ENCODE assay signal across 8 mouse cellular contexts in genomic region chr8:105298351-105299252, GRCm38 (mm10). TPM values are rescaled to one million over a fixed set of nuclear protein-coding genes. Genes with fewer than 3 reads are reported as not detected.
DNase-seq lines count a peak whose midpoint lies in the region; ATAC-seq lines count a peak whose summit lies in the region.

No protein-coding gene starts in this region.

- ATAC-seq in forebrain, embryonic 13.5 days: no peak
- 0 out of 2 replicates have a peak, but pooled peaks have one; percentile 8 for ATAC-seq in liver, embryonic 12.5 days
- no peak for ATAC-seq in CD4-positive, CD25-positive, alpha-beta regulatory T cell, adult 4 months
- no peak for ATAC-seq in activated CD4-positive, CD25-positive, alpha-beta regulatory T cell, adult 4 months

- H3K36me3 ChIP-seq in forebrain, embryonic 13.5 days (ENCODE audit: poor library complexity, severe bottlenecking): peaks cover 50% of the 10 kb centered on the region
- H3K36me3 ChIP-seq in liver, embryonic 12.5 days: peaks cover 55% of the 10 kb centered on the region

- H3K4me3 ChIP-seq in forebrain, embryonic 13.5 days: peak overlapping the region; percentile 100
- peak overlapping the region; percentile 97 for H3K4me3 ChIP-seq in liver, embryonic 12.5 days

- peak overlapping the region; percentile 96 for H3K9ac ChIP-seq in forebrain, embryonic 13.5 days
- peak overlapping the region; percentile 97 for H3K9ac ChIP-seq in liver, embryonic 12.5 days

- no peaks in the 10 kb centered on the region for H3K27me3 ChIP-seq in forebrain, embryonic 13.5 days
- H3K27me3 ChIP-seq in liver, embryonic 12.5 days (replicated peaks): no peaks in the 10 kb centered on the region

- DNase-seq in cerebellum, adult 9-11 months: peak; percentile 51
- DNase-seq in cerebellum, adult 9-10 months: no peak
- DNase-seq in 416B (ENCODE audit: low read depth): peak; percentile 30
- DNase-seq in thymus, postnatal 14 days: peak; percentile 73

- no peaks in the 10 kb centered on the region for H3K9me3 ChIP-seq in forebrain, embryonic 13.5 days (replicated peaks)
- H3K9me3 ChIP-seq in liver, embryonic 12.5 days (replicated peaks): no peaks in the 10 kb centered on the region

- WGBS in forebrain, embryonic 13.5 days: 68% methylated on average over 18 of the region's 18 CpGs
- 22% methylated on average over 18 of the region's 18 CpGs for WGBS in liver, embryonic 12.5 days (ENCODE audit: insufficient replicate concordance)

- H3K27ac ChIP-seq in forebrain, embryonic 13.5 days: no peak overlapping the region
- peak overlapping the region; percentile 93 for H3K27ac ChIP-seq in liver, embryonic 12.5 days

- peak overlapping the region; percentile 98 for H3K4me2 ChIP-seq in forebrain, embryonic 13.5 days
- peak overlapping the region; percentile 79 for H3K4me2 ChIP-seq in liver, embryonic 12.5 days

- H3K4me1 ChIP-seq in forebrain, embryonic 13.5 days: peaks cover 25% of the 10 kb centered on the region
- peaks cover 69% of the 10 kb centered on the region for H3K4me1 ChIP-seq in liver, embryonic 12.5 days

RNA-seq across cellular contexts. Expression of gene E2f4, which starts 1.1 kb away (rescaled TPM):
- polyA plus RNA-seq in forebrain, embryonic 13.5 days (2015; fragmentation: Nextera tagmentation; extraction: Ambion mirVana): 56.9 and 60.6 TPM in 2 replicates
- polyA plus RNA-seq in liver, embryonic 12.5 days (2016; fragmentation: Nextera tagmentation; extraction: Ambion mirVana): 239 TPM in 2 replicates
- 10 to 100 TPM; 44.5 to 56.2 TPM for polyA plus RNA-seq in CD4-positive, CD25-positive, alpha-beta regulatory T cell, adult 4 months (2017; shearing (Covaris generic))
- polyA plus RNA-seq in activated CD4-positive, CD25-positive, alpha-beta regulatory T cell, adult 4 months (2017; shearing (Covaris generic)): 10 to 100 TPM; 49.1 to 64.7 TPM

RNA-seq across cellular contexts. Expression of gene Exoc3l, which starts 2.7 kb away (rescaled TPM):
- 9.8 and 10.3 TPM in 2 replicates for polyA plus RNA-seq in forebrain, embryonic 13.5 days (2015; fragmentation: Nextera tagmentation; extraction: Ambion mirVana)
- polyA plus RNA-seq in liver, embryonic 12.5 days (2016; fragmentation: Nextera tagmentation; extraction: Ambion mirVana): 11.9 and 13.8 TPM in 2 replicates
- 1 to 10 TPM in 1 of 2 experiments, not detected in 1; 1.1 TPM for polyA plus RNA-seq in CD4-positive, CD25-positive, alpha-beta regulatory T cell, adult 4 months (2017; shearing (Covaris generic))
- polyA plus RNA-seq in activated CD4-positive, CD25-positive, alpha-beta regulatory T cell, adult 4 months (2017; shearing (Covaris generic)): 1 to 10 TPM in 1 of 2 experiments, under 1 TPM in 1; 0.54 to 2.0 TPM

RNA-seq across cellular contexts. Expression of gene Elmo3, which starts 6.8 kb away (rescaled TPM):
- 0.75 and 0.83 TPM in 2 replicates for polyA plus RNA-seq in forebrain, embryonic 13.5 days (2015; fragmentation: Nextera tagmentation; extraction: Ambion mirVana)
- 2.7 and 3.0 TPM in 2 replicates for polyA plus RNA-seq in liver, embryonic 12.5 days (2016; fragmentation: Nextera tagmentation; extraction: Ambion mirVana)
- 10 to 100 TPM in 1 of 2 experiments, 1 to 10 TPM in 1; 7.4 to 13.5 TPM for polyA plus RNA-seq in CD4-positive, CD25-positive, alpha-beta regulatory T cell, adult 4 months (2017; shearing (Covaris generic))
- 1 to 10 TPM; 6.6 to 7.4 TPM for polyA plus RNA-seq in activated CD4-positive, CD25-positive, alpha-beta regulatory T cell, adult 4 months (2017; shearing (Covaris generic))

RNA-seq across cellular contexts. Expression of gene 4931428F04Rik, which starts 8.9 kb away (rescaled TPM):
- polyA plus RNA-seq in forebrain, embryonic 13.5 days (2015; fragmentation: Nextera tagmentation; extraction: Ambion mirVana): 57.4 and 66.1 TPM in 2 replicates
- polyA plus RNA-seq in liver, embryonic 12.5 days (2016; fragmentation: Nextera tagmentation; extraction: Ambion mirVana): 1.6 TPM in 2 replicates
- 1 to 10 TPM in 1 of 2 experiments, under 1 TPM in 1; 0.90 to 2.6 TPM for polyA plus RNA-seq in CD4-positive, CD25-positive, alpha-beta regulatory T cell, adult 4 months (2017; shearing (Covaris generic))
- polyA plus RNA-seq in activated CD4-positive, CD25-positive, alpha-beta regulatory T cell, adult 4 months (2017; shearing (Covaris generic)): 1 to 10 TPM in 1 of 2 experiments, under 1 TPM in 1; 0.79 to 1.1 TPM

RNA-seq across cellular contexts. Expression of gene Nol3, which starts 22.7 kb away (rescaled TPM):
- polyA plus RNA-seq in forebrain, embryonic 13.5 days (2015; fragmentation: Nextera tagmentation; extraction: Ambion mirVana): 2.4 and 3.0 TPM in 2 replicates
- 0.12 and 0.18 TPM in 2 replicates for polyA plus RNA-seq in liver, embryonic 12.5 days (2016; fragmentation: Nextera tagmentation; extraction: Ambion mirVana)
- under 1 TPM in 1 of 2 experiments, not detected in 1; 0.15 TPM for polyA plus RNA-seq in CD4-positive, CD25-positive, alpha-beta regulatory T cell, adult 4 months (2017; shearing (Covaris generic))
- not detected for polyA plus RNA-seq in activated CD4-positive, CD25-positive, alpha-beta regulatory T cell, adult 4 months (2017; shearing (Covaris generic))
